Mouse (Mus musculus) ES-CJ7 (cell line): Measurements from ENCODE around the gene Prkcd.

Experiments
- DNase-seq: peaks from one replicate; pipeline ENCODE4 v3.0.0; 2011; ENCODE audit warnings: low read depth, low spot score

The Prkcd gene

GRCm38 (mm10) chr14:30625856-30626726 is at the start of gene Prkcd:
Prkcd (minus strand) TSS chr14:30626210.
- DNase-seq, result peak; percentile 81

GRCm38 (mm10) chr14:30674947-30675346 is 48.9 kb upstream of the Prkcd start:
- no peak for DNase-seq

GRCm38 (mm10) chr14:30671986-30672312 is 45.9 kb upstream of the Prkcd start:
- peak; percentile 83 for DNase-seq

GRCm38 (mm10) chr14:30671095-30671985 is 45.3 kb upstream of the Prkcd start:
- DNase-seq, result no peak

- DNase-seq, result no peak
Observed at GRCm38 (mm10) chr14:30670161-30670560, 44.2 kb upstream of the Prkcd start.

GRCm38 (mm10) chr14:30666604-30667003 is 40.6 kb upstream of the Prkcd start:
- no peak for DNase-seq

- DNase-seq, result no peak
Observed at GRCm38 (mm10) chr14:30666061-30666460, 40.1 kb upstream of the Prkcd start.

- DNase-seq, result no peak
Observed at GRCm38 (mm10) chr14:30655531-30655930, 29.5 kb upstream of the Prkcd start.

GRCm38 (mm10) chr14:30654691-30655228 is 28.8 kb upstream of the Prkcd start:
- peak; percentile 19 for DNase-seq

GRCm38 (mm10) chr14:30653943-30654659 is 28.1 kb upstream of the Prkcd start, which contains the start of gene Rft1:
Rft1 (plus strand) TSS chr14:30654360.
- DNase-seq, result peak; percentile 96

- no peak for DNase-seq
Observed at GRCm38 (mm10) chr14:30650969-30651368, 25.0 kb upstream of the Prkcd start.

- DNase-seq, result no peak
Observed at GRCm38 (mm10) chr14:30649745-30650144, 23.7 kb upstream of the Prkcd start.

- DNase-seq, result no peak
Observed at GRCm38 (mm10) chr14:30648478-30648877, 22.5 kb upstream of the Prkcd start.

GRCm38 (mm10) chr14:30646486-30646885 is 20.5 kb upstream of the Prkcd start:
- DNase-seq, result no peak

- DNase-seq, result no peak
Observed at GRCm38 (mm10) chr14:30645066-30645465, 19.1 kb upstream of the Prkcd start.

GRCm38 (mm10) chr14:30644026-30644425 is 18.0 kb upstream of the Prkcd start:
- DNase-seq, result no peak

- DNase-seq, result no peak
Observed at GRCm38 (mm10) chr14:30641748-30642147, 15.7 kb upstream of the Prkcd start.

GRCm38 (mm10) chr14:30638686-30639085 is 12.7 kb upstream of the Prkcd start:
- no peak for DNase-seq

GRCm38 (mm10) chr14:30638009-30638408 is 12.0 kb upstream of the Prkcd start:
- no peak for DNase-seq

- DNase-seq, result peak; percentile 35
Observed at GRCm38 (mm10) chr14:30637087-30637486, 11.1 kb upstream of the Prkcd start.

GRCm38 (mm10) chr14:30636499-30636898 is 10.5 kb upstream of the Prkcd start:
- no peak for DNase-seq
